Mouse (Mus musculus): Measurements from ENCODE around the gene Csrnp2. TPM values are rescaled to one million over a fixed set of nuclear protein-coding genes. Genes with fewer than 3 reads are reported as not detected.

Csrnp2 gene
- total RNA-seq, 2 experiments from 2014 or later, result 2.8 to 5.0 TPM

GRCm38 (mm10) chr15:100478925-100479324 lies 16.4 kb downstream of the Csrnp2 start:
- intact Hi-C loops (cut with DNase I), result no loop called here
- DNase-seq, result no peak

- no peak for DNase-seq
- intact Hi-C loops (cut with DNase I), result no loop called here
Measured at GRCm38 (mm10) chr15:100478351-100478750, 16.9 kb downstream of the Csrnp2 start.

- no peak for DNase-seq
- intact Hi-C loops (cut with DNase I), result no loop called here
Measured at GRCm38 (mm10) chr15:100473926-100474503, 21.3 kb downstream of the Csrnp2 start.

GRCm38 (mm10) chr15:100470037-100470436 lies 25.3 kb downstream of the Csrnp2 start:
- DNase-seq, result no peak
- intact Hi-C loops (cut with DNase I), result no loop called here

GRCm38 (mm10) chr15:100469189-100469545 lies 26.1 kb downstream of the Csrnp2 start:
- intact Hi-C loops (cut with DNase I), result loop anchor here (1.0 to 5.0 kb wide), 3 partner anchors 25 to 213 kb away; no protein-coding TSS in a partner anchor

GRCm38 (mm10) chr15:100468295-100469188 lies 26.7 kb downstream of the Csrnp2 start, which contains the start of gene Letmd1:
TSS of gene Letmd1 (plus strand) at chr15:100469023.
- peak; percentile 90 to 92 for DNase-seq
- intact Hi-C loops (cut with DNase I), result loop anchor here (1.0 to 5.0 kb wide), 3 partner anchors 26 to 214 kb away; no protein-coding TSS in a partner anchor

More at GRCm38 (mm10) chr15:100469189-100469545, 26.1 kb downstream of the Csrnp2 start:
- DNase-seq, result no peak

GRCm38 (mm10) chr15:100467738-100468137 lies 27.6 kb downstream of the Csrnp2 start:
- intact Hi-C loops (cut with DNase I), result loop anchor here (5.0 kb wide), 2 partner anchors 145 to 215 kb away; no protein-coding TSS in a partner anchor
- DNase-seq, result no peak

GRCm38 (mm10) chr15:100465432-100465831 lies 29.9 kb downstream of the Csrnp2 start:
- no peak for DNase-seq
- intact Hi-C loops (cut with DNase I), result loop anchor here (5.0 kb wide), 2 partner anchors 147 to 217 kb away; no protein-coding TSS in a partner anchor

- DNase-seq, result peak; percentile 75 to 80
- intact Hi-C loops (cut with DNase I), result loop anchor here (5.0 kb wide), 2 partner anchors 126 to 426 kb away; partner anchors contain the start of gene Dip2b
Measured at GRCm38 (mm10) chr15:100463712-100464111, 31.6 kb downstream of the Csrnp2 start.

GRCm38 (mm10) chr15:100462086-100462485 lies 33.2 kb downstream of the Csrnp2 start:
- intact Hi-C loops (cut with DNase I), result loop anchor here (5.0 kb wide), 2 partner anchors 125 to 425 kb away; partner anchors contain the start of gene Dip2b
- DNase-seq, result no peak

GRCm38 (mm10) chr15:100461646-100462045 lies 33.6 kb downstream of the Csrnp2 start:
- DNase-seq, result no peak
- intact Hi-C loops (cut with DNase I), result loop anchor here (5.0 kb wide), 2 partner anchors 124 to 424 kb away; partner anchors contain the start of gene Dip2b

GRCm38 (mm10) chr15:100460942-100461341 lies 34.3 kb downstream of the Csrnp2 start:
- intact Hi-C loops (cut with DNase I), result loop anchor here (5.0 kb wide), 2 partner anchors 124 to 424 kb away; partner anchors contain the start of gene Dip2b

GRCm38 (mm10) chr15:100458055-100458454 lies 37.2 kb downstream of the Csrnp2 start:
- peak; percentile 51 to 78 for DNase-seq

More at GRCm38 (mm10) chr15:100460942-100461341, 34.3 kb downstream of the Csrnp2 start:
- no peak for DNase-seq

GRCm38 (mm10) chr15:100457340-100457739 lies 37.9 kb downstream of the Csrnp2 start:
- DNase-seq, result peak; percentile 70 to 86
- intact Hi-C loops (cut with DNase I), result loop anchor here (5.0 kb wide), 1 partner anchor 435 kb away; no protein-coding TSS in a partner anchor

More at GRCm38 (mm10) chr15:100458055-100458454, 37.2 kb downstream of the Csrnp2 start:
- intact Hi-C loops (cut with DNase I), result loop anchor here (5.0 kb wide), 1 partner anchor 436 kb away; no protein-coding TSS in a partner anchor

- intact Hi-C loops (cut with DNase I), result loop anchor here (5.0 kb wide), 1 partner anchor 434 kb away; no protein-coding TSS in a partner anchor
- DNase-seq, result no peak
Measured at GRCm38 (mm10) chr15:100456356-100456991, 38.8 kb downstream of the Csrnp2 start.

- no peak for DNase-seq
- intact Hi-C loops (cut with DNase I), result loop anchor here (5.0 kb wide), 1 partner anchor 50 kb away; no protein-coding TSS in a partner anchor
Measured at GRCm38 (mm10) chr15:100452486-100452885, 42.8 kb downstream of the Csrnp2 start.

- intact Hi-C loops (cut with DNase I), result loop anchor here (5.0 kb wide), 1 partner anchor 49 kb away; no protein-coding TSS in a partner anchor
- peak; percentile 62 to 70 for DNase-seq
Measured at GRCm38 (mm10) chr15:100451245-100451644, 44.0 kb downstream of the Csrnp2 start.

GRCm38 (mm10) chr15:100449495-100449894 lies 45.8 kb downstream of the Csrnp2 start:
- intact Hi-C loops (cut with DNase I), result no loop called here
- no peak for DNase-seq

GRCm38 (mm10) chr15:100448572-100448971 lies 46.7 kb downstream of the Csrnp2 start:
- intact Hi-C loops (cut with DNase I), result no loop called here
- DNase-seq, result no peak

- DNase-seq, result no peak
- intact Hi-C loops (cut with DNase I), result no loop called here
Measured at GRCm38 (mm10) chr15:100446887-100447286, 48.4 kb downstream of the Csrnp2 start.
